Mouse (Mus musculus) forebrain, embryonic 13.5 days (tissue): Measurements from ENCODE around the gene Twf2. TPM values are rescaled to one million over a fixed set of nuclear protein-coding genes. Genes with fewer than 3 reads are reported as not detected.
"Not testable (repeated sequence)": the region's sequence is repeated elsewhere in the genome, so short reads cannot be mapped to it uniquely, and the experiment has no call there.

Experiments
- ATAC-seq: fragments of 200-750 bp; cut with Nextera tagmentation; 2 replicates; pipeline ENCODE4 v1.8.0; 2017
- H3K27ac ChIP-seq: fragments of 300-500 bp; sonication (generic); 2 replicates; pipeline ENCODE4 v1.5.1; 2015; ENCODE audit warnings: inconsistent platforms, mild to moderate bottlenecking, moderate library complexity
- H3K27me3 ChIP-seq: fragments of 300-500 bp; sonication (generic); 2 replicates; pipeline ENCODE4 v1.6.1; 2015; ENCODE audit warnings: mild to moderate bottlenecking, inconsistent platforms
- H3K36me3 ChIP-seq: fragments of 300-500 bp; sonication (generic); 2 replicates; pipeline ENCODE4 v1.6.1; 2015; ENCODE audit warnings: mild to moderate bottlenecking, inconsistent platforms; ENCODE audit not compliant: poor library complexity, severe bottlenecking
- H3K4me1 ChIP-seq: fragments of 300-500 bp; sonication (generic); 2 replicates; pipeline ENCODE4 v1.6.1; 2015; ENCODE audit warnings: inconsistent platforms
- H3K4me2 ChIP-seq: fragments of 300-500 bp; sonication (generic); 2 replicates; pipeline ENCODE4 v1.6.1; 2015; ENCODE audit warnings: inconsistent platforms, mild to moderate bottlenecking, moderate library complexity
- H3K4me3 ChIP-seq: fragments of 300-500 bp; sonication (generic); 2 replicates; pipeline ENCODE4 v1.5.1; 2015; ENCODE audit warnings: mild to moderate bottlenecking, inconsistent platforms
- H3K9ac ChIP-seq: fragments of 300-500 bp; sonication (generic); 2 replicates; pipeline ENCODE4 v1.6.1; 2015; ENCODE audit warnings: mild to moderate bottlenecking, inconsistent platforms
- H3K9me3 ChIP-seq: fragments of 300-500 bp; sonication (generic); replicated peaks from 2 replicates; pipeline ENCODE4 v1.6.1; 2016; ENCODE audit warnings: inconsistent platforms
- WGBS: fragments of 180-500 bp; shearing (Covaris S2); methylation state at CpG from one replicate; pipeline ENCODE4 v1.1.7; 2015; 5-methylcytosine and 5-hydroxymethylcytosine counted together
- polyA plus RNA-seq: library from polyadenylated mRNA; unstranded; fragments of >200 nt; fragmentation: Nextera tagmentation; extraction: Ambion mirVana; gene quantifications from 2 replicates; pipeline ENCODE4 v1.2.1, GENCODE M21; 2015

Twf2 gene
- polyA plus RNA-seq, 1 experiment from 2014 or later = 48.0 TPM

- peaks cover 25% of the 10 kb centered on the region for H3K4me1 ChIP-seq
- H3K4me2 ChIP-seq, H3K9ac ChIP-seq, H3K4me3 ChIP-seq, H3K27me3 ChIP-seq, H3K27ac ChIP-seq, H3K36me3 ChIP-seq, H3K9me3 ChIP-seq, ATAC-seq: not testable (repeated sequence)
- 76% methylated on average over 1 of the region's 1 CpGs for WGBS
Observed at GRCm38 (mm10) chr9:106169006-106169405, 33.9 kb upstream of the Twf2 start.

GRCm38 (mm10) chr9:106169917-106170316, 33.0 kb upstream of the Twf2 start:
- H3K4me3 ChIP-seq = peak overlapping the region; percentile 80
- no peaks in the 10 kb centered on the region for H3K27me3 ChIP-seq
- ATAC-seq = no peak
- no peaks in the 10 kb centered on the region for H3K9me3 ChIP-seq
- 0 out of 2 replicates have a peak, but pooled peaks cover 4% of the 10 kb centered on the region for H3K36me3 ChIP-seq
- WGBS = 39% methylated on average over 6 of the region's 6 CpGs
- H3K27ac ChIP-seq = 0 out of 2 replicates have a peak overlapping the region, but pooled peaks have one; percentile 96
- H3K4me2 ChIP-seq = peak overlapping the region; percentile 83
- peaks cover 33% of the 10 kb centered on the region for H3K4me1 ChIP-seq
- peak overlapping the region; percentile 91 for H3K9ac ChIP-seq

GRCm38 (mm10) chr9:106170556-106171345, 32.2 kb upstream of the Twf2 start, which contains the start of gene Wdr82:
Wdr82 (plus strand) TSS chr9:106170928.
- no peaks in the 10 kb centered on the region for H3K9me3 ChIP-seq
- H3K27me3 ChIP-seq = no peaks in the 10 kb centered on the region
- H3K27ac ChIP-seq = peak within 1 kb of the TSS; percentile 96
- H3K4me1 ChIP-seq = peaks cover 40% of the 10 kb centered on the region
- peak within 1 kb of the TSS; percentile 91 for H3K9ac ChIP-seq
- ATAC-seq = peak; percentile 94
- peak within 1 kb of the TSS; percentile 80 for H3K4me3 ChIP-seq
- 0 out of 2 replicates have a peak, but pooled peaks cover 4% of the 10 kb centered on the region for H3K36me3 ChIP-seq
- peak within 1 kb of the TSS; percentile 83 for H3K4me2 ChIP-seq
- under 1% methylated on average over 73 of the region's 81 CpGs for WGBS

DNA sequence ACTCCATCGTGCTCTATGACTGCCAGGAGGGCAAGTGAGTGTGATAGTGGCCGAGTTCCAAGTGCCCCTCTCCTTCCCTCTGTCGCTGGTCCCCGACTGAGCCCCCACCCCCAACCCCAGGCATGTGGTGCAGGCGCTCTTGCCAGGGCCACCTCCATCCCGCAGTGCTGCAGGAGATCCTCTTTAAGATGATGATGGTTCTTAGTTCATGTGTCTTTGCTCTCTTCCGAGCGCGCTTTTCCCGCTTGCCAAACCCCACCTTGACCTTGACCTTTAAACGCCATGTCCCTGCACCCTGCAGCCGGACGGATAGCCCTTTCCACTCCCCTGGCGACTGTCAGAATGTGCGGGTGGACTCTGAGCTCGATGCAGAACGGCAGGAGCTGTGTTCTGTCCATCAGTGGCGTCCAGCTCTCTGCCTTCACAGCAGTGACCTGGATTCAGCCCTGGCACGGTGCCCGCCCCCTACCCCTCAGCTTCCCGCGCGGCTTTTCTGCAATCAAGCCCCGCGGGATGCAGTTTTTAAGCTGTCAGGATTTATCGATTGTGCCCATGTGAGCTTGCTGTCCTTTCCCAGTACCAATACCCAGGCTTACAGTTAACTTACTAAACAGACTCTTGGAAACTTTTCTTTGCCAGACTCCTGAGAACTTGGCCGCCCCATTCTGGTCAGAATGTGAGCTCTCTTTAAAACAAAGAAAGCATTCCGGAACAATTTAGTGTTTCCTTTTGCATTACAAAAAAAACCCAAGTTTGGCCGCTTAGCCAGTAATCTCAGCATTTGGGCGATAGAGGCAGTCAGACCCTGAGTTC, 31.4 kb upstream of the Twf2 start:
- H3K4me2 ChIP-seq = peak overlapping the region; percentile 83
- H3K9ac ChIP-seq = peak overlapping the region; percentile 91
- H3K27ac ChIP-seq = peak overlapping the region; percentile 96
- under 1% methylated on average over 30 of the region's 30 CpGs for WGBS
- H3K27me3 ChIP-seq = no peaks in the 10 kb centered on the region
- peaks cover 7% of the 10 kb centered on the region; the same call in 1 of the 2 replicates for H3K36me3 ChIP-seq
- peaks cover 44% of the 10 kb centered on the region for H3K4me1 ChIP-seq
- H3K9me3 ChIP-seq = no peaks in the 10 kb centered on the region
- ATAC-seq = peak; percentile 66
- H3K4me3 ChIP-seq = peak overlapping the region; percentile 80

GRCm38 (mm10) chr9:106172527-106172926, 30.4 kb upstream of the Twf2 start:
- no peaks in the 10 kb centered on the region for H3K9me3 ChIP-seq
- H3K27me3 ChIP-seq = no peaks in the 10 kb centered on the region
- H3K36me3 ChIP-seq = peaks cover 17% of the 10 kb centered on the region
- peak overlapping the region; percentile 80 for H3K4me3 ChIP-seq
- peak overlapping the region; percentile 91 for H3K9ac ChIP-seq
- H3K4me1 ChIP-seq = peaks cover 44% of the 10 kb centered on the region
- WGBS = 24% methylated on average over 3 of the region's 3 CpGs
- H3K27ac ChIP-seq = no peak overlapping the region
- H3K4me2 ChIP-seq = peak overlapping the region; percentile 83
- no peak for ATAC-seq

DNA sequence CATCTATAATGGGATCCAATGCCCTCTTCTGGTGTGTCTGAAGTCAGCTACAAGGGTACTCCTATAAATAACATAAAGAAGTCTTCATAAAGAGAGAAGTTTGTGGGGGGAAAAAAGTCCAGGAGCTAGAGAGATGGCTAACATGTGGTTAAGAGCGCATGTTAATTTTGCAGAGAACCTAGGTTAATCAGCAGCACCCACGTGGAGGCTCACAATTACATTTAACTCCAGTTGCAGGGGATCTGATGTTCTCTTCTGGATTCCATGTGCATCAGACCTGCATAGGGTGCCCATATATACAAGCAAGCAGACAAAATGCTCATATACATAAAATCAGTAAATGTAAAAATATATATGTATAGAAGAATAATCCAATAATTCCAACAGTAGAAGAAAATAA, 29.5 kb upstream of the Twf2 start:
- WGBS = 57% methylated on average over 2 of the region's 2 CpGs
- no peaks in the 10 kb centered on the region for H3K27me3 ChIP-seq
- H3K36me3 ChIP-seq = peaks cover 25% of the 10 kb centered on the region
- no peak for ATAC-seq
- H3K9ac ChIP-seq = peak overlapping the region; percentile 50; the same call in 1 of the 2 replicates
- H3K9me3 ChIP-seq = no peaks in the 10 kb centered on the region
- peak overlapping the region; percentile 83 for H3K4me2 ChIP-seq
- no peak overlapping the region for H3K27ac ChIP-seq
- H3K4me3 ChIP-seq = peak overlapping the region; percentile 80
- H3K4me1 ChIP-seq = peaks cover 44% of the 10 kb centered on the region

- Histone ChIP-seq H3K4me1 (peaks cover 38% of the 10 kb centered on the region), H3K36me3 (peaks cover 48% of the 10 kb centered on the region), H3K4me3 (no peak overlapping the region), H3K27ac (no peak overlapping the region), H3K4me2 (no peak overlapping the region), H3K9me3 (no peaks in the 10 kb centered on the region), H3K27me3 (no peaks in the 10 kb centered on the region), H3K9ac (no peak overlapping the region)
- WGBS = 91% methylated on average over 3 of the region's 3 CpGs
- ATAC-seq = no peak
Observed at GRCm38 (mm10) chr9:106175552-106176200, 27.2 kb upstream of the Twf2 start.

GRCm38 (mm10) chr9:106176769-106177168, 26.1 kb upstream of the Twf2 start:
- no peak overlapping the region for H3K4me2 ChIP-seq
- 83% methylated on average over 5 of the region's 5 CpGs for WGBS
- H3K27ac ChIP-seq = no peak overlapping the region
- H3K36me3 ChIP-seq = peaks cover 59% of the 10 kb centered on the region
- H3K9ac ChIP-seq = no peak overlapping the region
- no peaks in the 10 kb centered on the region for H3K27me3 ChIP-seq
- H3K4me3 ChIP-seq = no peak overlapping the region
- H3K4me1 ChIP-seq = peaks cover 38% of the 10 kb centered on the region
- no peaks in the 10 kb centered on the region for H3K9me3 ChIP-seq
- ATAC-seq = no peak

GRCm38 (mm10) chr9:106177799-106178198, 25.1 kb upstream of the Twf2 start:
- no peak overlapping the region for H3K4me3 ChIP-seq
- peaks cover 69% of the 10 kb centered on the region for H3K36me3 ChIP-seq
- no peak overlapping the region for H3K4me2 ChIP-seq
- ATAC-seq = no peak
- no peaks in the 10 kb centered on the region for H3K9me3 ChIP-seq
- H3K27ac ChIP-seq = no peak overlapping the region
- peaks cover 31% of the 10 kb centered on the region for H3K4me1 ChIP-seq
- no peak overlapping the region for H3K9ac ChIP-seq
- H3K27me3 ChIP-seq = no peaks in the 10 kb centered on the region
- WGBS = 89% methylated on average over 6 of the region's 6 CpGs

DNA sequence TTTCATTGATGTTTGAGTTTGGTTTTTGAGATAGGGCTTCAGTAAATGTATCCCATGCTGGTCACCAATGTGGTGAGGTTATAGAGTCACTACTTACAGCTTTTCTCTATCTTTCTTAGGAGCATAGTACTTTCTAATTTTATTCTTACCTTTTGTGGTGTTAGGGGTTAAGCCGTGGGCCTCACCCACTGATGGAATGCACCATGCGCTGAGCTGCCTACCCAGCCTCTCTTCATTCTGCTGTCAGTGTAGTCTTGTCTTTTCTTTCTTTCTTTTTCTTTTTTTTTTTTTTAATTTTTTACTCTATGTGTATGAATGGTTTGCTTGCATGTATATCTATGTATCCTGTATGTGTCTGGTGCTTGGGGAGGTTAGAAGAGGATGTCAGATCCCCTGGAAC, 23.5 kb upstream of the Twf2 start:
- H3K4me2 ChIP-seq = no peak overlapping the region
- H3K4me1 ChIP-seq = peaks cover 15% of the 10 kb centered on the region
- no peak overlapping the region for H3K4me3 ChIP-seq
- 97% methylated on average over 2 of the region's 2 CpGs for WGBS
- H3K36me3 ChIP-seq = peaks cover 81% of the 10 kb centered on the region
- H3K27ac ChIP-seq = no peak overlapping the region
- no peaks in the 10 kb centered on the region for H3K9me3 ChIP-seq
- no peaks in the 10 kb centered on the region for H3K27me3 ChIP-seq
- no peak for ATAC-seq
- H3K9ac ChIP-seq = no peak overlapping the region

DNA sequence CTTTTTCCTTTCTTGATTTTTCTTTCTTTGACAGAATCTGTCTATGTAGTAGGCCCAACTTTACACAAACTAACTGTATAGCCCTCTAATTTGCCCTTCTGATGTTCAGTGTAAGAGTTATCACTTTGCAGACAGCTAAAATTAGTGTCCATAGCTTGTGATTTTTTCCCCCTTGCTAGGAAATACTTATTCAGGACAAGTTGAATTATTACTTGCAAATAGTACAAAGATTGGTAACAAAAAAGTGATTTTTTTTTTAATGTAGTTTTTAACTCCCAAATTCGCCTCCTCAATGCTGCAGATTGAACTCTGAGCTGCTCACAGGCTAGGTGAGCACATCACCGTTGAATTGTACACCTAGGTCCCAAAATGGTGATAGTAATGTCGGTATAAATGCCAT, 22.9 kb upstream of the Twf2 start:
- Histone ChIP-seq H3K27ac (no peak overlapping the region), H3K36me3 (peaks cover 86% of the 10 kb centered on the region), H3K9ac (no peak overlapping the region), H3K27me3 (no peaks in the 10 kb centered on the region), H3K4me3 (no peak overlapping the region), H3K4me1 (peaks cover 10% of the 10 kb centered on the region), H3K4me2 (no peak overlapping the region), H3K9me3 (no peaks in the 10 kb centered on the region)
- no peak for ATAC-seq
- 93% methylated on average over 3 of the region's 3 CpGs for WGBS

GRCm38 (mm10) chr9:106182146-106182545, 20.8 kb upstream of the Twf2 start:
- Histone ChIP-seq H3K4me1 (no peaks in the 10 kb centered on the region), H3K9ac (no peak overlapping the region), H3K4me3 (no peak overlapping the region), H3K36me3 (peaks cover 98% of the 10 kb centered on the region), H3K27ac (no peak overlapping the region), H3K27me3 (no peaks in the 10 kb centered on the region), H3K9me3 (no peaks in the 10 kb centered on the region), H3K4me2 (no peak overlapping the region)
- 95% methylated on average over 4 of the region's 4 CpGs for WGBS
- ATAC-seq = no peak
